Mouse (Mus musculus): ENCODE measurements at regions not wholly inside any gene's neighbourhood (a gene's known extent, or its start where the extent isn't known, plus 50 kb on each side); places are given as distances from the start of the nearest gene placed in this dataset.

- no peak overlapping the region for H3K4me3 ChIP-seq
- WGBS = 71% methylated on average over 2 of the region's 2 CpGs
- ATAC-seq = no peak
Observed at GRCm38 (mm10) chr13:29136231-29136630, 182.7 kb upstream of the Sox4 start.

GRCm38 (mm10) chr13:29127499-29127898, 174.0 kb upstream of the Sox4 start:
- Histone ChIP-seq H3K9ac (no peak overlapping the region), H3K27ac (no peak overlapping the region), H3K4me1 (peaks cover 7% of the 10 kb centered on the region; the same call in 1 of the 2 replicates), H3K36me3 (ENCODE audit: poor library complexity, severe bottlenecking) (no peaks in the 10 kb centered on the region), H3K27me3 (no peaks in the 10 kb centered on the region), H3K4me3 (no peak overlapping the region), H3K9me3 (replicated peaks) (no peaks in the 10 kb centered on the region), H3K4me2 (no peak overlapping the region)
- ATAC-seq = no peak

More at GRCm38 (mm10) chr13:29136231-29136630, 182.7 kb upstream of the Sox4 start:
- Histone ChIP-seq H3K9me3 (replicated peaks) (0 out of 2 replicates have a peak, but pooled peaks cover 3% of the 10 kb centered on the region), H3K4me1 (no peaks in the 10 kb centered on the region), H3K36me3 (ENCODE audit: poor library complexity, severe bottlenecking) (no peaks in the 10 kb centered on the region), H3K9ac (no peak overlapping the region), H3K4me2 (no peak overlapping the region), H3K27me3 (no peaks in the 10 kb centered on the region), H3K27ac (no peak overlapping the region)

- H3K36me3 ChIP-seq (ENCODE audit: poor library complexity, severe bottlenecking) = no peaks in the 10 kb centered on the region
- H3K9me3 ChIP-seq (replicated peaks) = no peaks in the 10 kb centered on the region
- H3K27me3 ChIP-seq = no peaks in the 10 kb centered on the region
- no peak for ATAC-seq
- H3K9ac ChIP-seq = no peak overlapping the region
- 75% methylated on average over 7 of the region's 7 CpGs for WGBS
- no peak overlapping the region for H3K4me3 ChIP-seq
- H3K27ac ChIP-seq = no peak overlapping the region
- no peak overlapping the region for H3K4me2 ChIP-seq
- peaks cover 7% of the 10 kb centered on the region; the same call in 1 of the 2 replicates for H3K4me1 ChIP-seq
Observed at GRCm38 (mm10) chr13:29123477-29123876, 170.0 kb upstream of the Sox4 start.

GRCm38 (mm10) chr13:29121121-29121520, 167.6 kb upstream of the Sox4 start:
- 77% methylated on average over 5 of the region's 5 CpGs for WGBS
- Histone ChIP-seq H3K4me2 (no peak overlapping the region), H3K36me3 (ENCODE audit: poor library complexity, severe bottlenecking) (no peaks in the 10 kb centered on the region), H3K4me3 (no peak overlapping the region), H3K9ac (no peak overlapping the region), H3K27me3 (no peaks in the 10 kb centered on the region), H3K9me3 (replicated peaks) (no peaks in the 10 kb centered on the region), H3K27ac (no peak overlapping the region), H3K4me1 (peaks cover 7% of the 10 kb centered on the region; the same call in 1 of the 2 replicates)
- no peak for ATAC-seq

- H3K27ac ChIP-seq = no peak overlapping the region
- no peaks in the 10 kb centered on the region for H3K36me3 ChIP-seq (ENCODE audit: poor library complexity, severe bottlenecking)
- H3K9me3 ChIP-seq (replicated peaks) = no peaks in the 10 kb centered on the region
- H3K4me1 ChIP-seq = peaks cover 7% of the 10 kb centered on the region; the same call in 1 of the 2 replicates
- no peak overlapping the region for H3K4me3 ChIP-seq
- no peaks in the 10 kb centered on the region for H3K27me3 ChIP-seq
- 96% methylated on average over 1 of the region's 1 CpGs for WGBS
- H3K4me2 ChIP-seq = no peak overlapping the region
- ATAC-seq = no peak
- no peak overlapping the region for H3K9ac ChIP-seq
Observed at GRCm38 (mm10) chr13:29119357-29119756, 165.8 kb upstream of the Sox4 start.

GRCm38 (mm10) chr13:29114998-29115495, 161.5 kb upstream of the Sox4 start:
- Histone ChIP-seq H3K27ac (no peak overlapping the region), H3K9me3 (replicated peaks) (no peaks in the 10 kb centered on the region), H3K4me3 (no peak overlapping the region), H3K9ac (no peak overlapping the region), H3K4me1 (no peaks in the 10 kb centered on the region), H3K36me3 (ENCODE audit: poor library complexity, severe bottlenecking) (no peaks in the 10 kb centered on the region), H3K4me2 (no peak overlapping the region), H3K27me3 (no peaks in the 10 kb centered on the region)
- whole genome bisulfite sequencing = 84% methylated on average over 3 of the region's 3 CpGs
- no peak for ATAC-seq

- WGBS = 78% methylated on average over 5 of the region's 5 CpGs
- H3K36me3 ChIP-seq (ENCODE audit: poor library complexity, severe bottlenecking) = no peaks in the 10 kb centered on the region
- no peak for ATAC-seq
Observed at GRCm38 (mm10) chr13:29110127-29110526, 156.6 kb upstream of the Sox4 start.

GRCm38 (mm10) chr13:29109064-29109856, 155.7 kb upstream of the Sox4 start:
- WGBS = 77% methylated on average over 18 of the region's 18 CpGs
- H3K4me2 ChIP-seq = no peak overlapping the region
- H3K27me3 ChIP-seq = no peaks in the 10 kb centered on the region
- no peaks in the 10 kb centered on the region for H3K4me1 ChIP-seq
- 0 out of 2 replicates have a peak, but pooled peaks have one; percentile 53 for ATAC-seq
- no peaks in the 10 kb centered on the region for H3K9me3 ChIP-seq (replicated peaks)
- no peak overlapping the region for H3K27ac ChIP-seq
- H3K9ac ChIP-seq = no peak overlapping the region
- no peaks in the 10 kb centered on the region for H3K36me3 ChIP-seq (ENCODE audit: poor library complexity, severe bottlenecking)
- no peak overlapping the region for H3K4me3 ChIP-seq

More at GRCm38 (mm10) chr13:29110127-29110526, 156.6 kb upstream of the Sox4 start:
- no peaks in the 10 kb centered on the region for H3K9me3 ChIP-seq (replicated peaks)
- H3K9ac ChIP-seq = no peak overlapping the region
- H3K27ac ChIP-seq = no peak overlapping the region
- H3K27me3 ChIP-seq = no peaks in the 10 kb centered on the region
- H3K4me2 ChIP-seq = no peak overlapping the region
- H3K4me1 ChIP-seq = no peaks in the 10 kb centered on the region
- H3K4me3 ChIP-seq = no peak overlapping the region

- H3K36me3 ChIP-seq (ENCODE audit: poor library complexity, severe bottlenecking) = no peaks in the 10 kb centered on the region
- H3K9me3 ChIP-seq (replicated peaks) = no peaks in the 10 kb centered on the region
- H3K4me3 ChIP-seq = no peak overlapping the region
- H3K9ac ChIP-seq = no peak overlapping the region
- ATAC-seq = no peak
- H3K27me3 ChIP-seq = no peaks in the 10 kb centered on the region
- H3K27ac ChIP-seq = no peak overlapping the region
- 80% methylated on average over 6 of the region's 6 CpGs for WGBS
- H3K4me1 ChIP-seq = no peaks in the 10 kb centered on the region
- H3K4me2 ChIP-seq = no peak overlapping the region
Observed at GRCm38 (mm10) chr13:29108214-29108613, 154.7 kb upstream of the Sox4 start.

GRCm38 (mm10) chr13:29092166-29092565, 138.7 kb upstream of the Sox4 start:
- H3K27me3 ChIP-seq = no peaks in the 10 kb centered on the region
- 89% methylated on average over 5 of the region's 5 CpGs for WGBS
- no peak for ATAC-seq

GRCm38 (mm10) chr13:29086854-29087253, 133.3 kb upstream of the Sox4 start:
- H3K27ac ChIP-seq = no peak overlapping the region
- H3K9me3 ChIP-seq (replicated peaks) = no peaks in the 10 kb centered on the region
- no peaks in the 10 kb centered on the region for H3K27me3 ChIP-seq
- no peak overlapping the region for H3K4me3 ChIP-seq
- H3K9ac ChIP-seq = no peak overlapping the region
- H3K4me2 ChIP-seq = no peak overlapping the region
- H3K36me3 ChIP-seq (ENCODE audit: poor library complexity, severe bottlenecking) = no peaks in the 10 kb centered on the region
- no peak for ATAC-seq
- 62% methylated on average over 5 of the region's 5 CpGs for WGBS
- no peaks in the 10 kb centered on the region for H3K4me1 ChIP-seq

More at GRCm38 (mm10) chr13:29092166-29092565, 138.7 kb upstream of the Sox4 start:
- Histone ChIP-seq H3K9me3 (replicated peaks) (no peaks in the 10 kb centered on the region), H3K36me3 (ENCODE audit: poor library complexity, severe bottlenecking) (no peaks in the 10 kb centered on the region), H3K27ac (no peak overlapping the region), H3K4me1 (no peaks in the 10 kb centered on the region), H3K4me3 (no peak overlapping the region), H3K4me2 (no peak overlapping the region), H3K9ac (no peak overlapping the region)

GRCm38 (mm10) chr13:29081064-29081463, 127.6 kb upstream of the Sox4 start:
- Histone ChIP-seq H3K4me2 (no peak overlapping the region), H3K27ac (no peak overlapping the region), H3K9ac (no peak overlapping the region), H3K4me1 (peaks cover 4% of the 10 kb centered on the region), H3K9me3 (replicated peaks) (no peaks in the 10 kb centered on the region), H3K27me3 (no peaks in the 10 kb centered on the region), H3K4me3 (no peak overlapping the region), H3K36me3 (ENCODE audit: poor library complexity, severe bottlenecking) (no peaks in the 10 kb centered on the region)
- WGBS = 23% methylated on average over 2 of the region's 2 CpGs
- ATAC-seq = no peak

Measured in forebrain, embryonic 13.5 days (tissue).